Mouse (Mus musculus) heart, adult 9 months (tissue): ENCODE measurements at regions not wholly inside any gene's neighbourhood (a gene's known extent, or its start where the extent isn't known, plus 50 kb on each side); places are given as distances from the start of the nearest gene placed in this dataset.

Experiments used
- DNase-seq, 2 experiments: peaks; one replicate each; pipeline ENCODE4 v3.0.0; 2022; ENCODE audit warnings: low spot score in 2 of 2

DNA sequence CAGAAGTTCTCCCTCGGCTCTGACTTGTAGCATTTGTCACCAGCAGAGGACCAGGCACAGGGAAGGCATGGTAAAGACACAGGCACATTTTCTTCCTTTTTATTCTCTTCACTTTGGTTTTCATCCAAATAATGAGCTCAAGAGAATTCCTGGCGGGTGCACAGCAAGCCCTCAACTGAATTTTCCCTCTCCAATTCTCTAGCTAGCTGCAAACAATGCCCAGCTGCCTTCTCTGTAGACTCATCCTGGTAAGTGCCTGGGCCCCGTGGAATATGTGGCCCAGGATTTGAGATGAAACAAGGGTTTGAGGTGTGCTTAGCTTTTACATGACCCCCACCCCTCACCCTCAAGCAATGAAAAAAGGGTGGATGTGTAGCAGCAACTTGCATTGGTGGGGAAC, 90.4 kb downstream of the Otol1 start:
- no peak for DNase-seq

DNA sequence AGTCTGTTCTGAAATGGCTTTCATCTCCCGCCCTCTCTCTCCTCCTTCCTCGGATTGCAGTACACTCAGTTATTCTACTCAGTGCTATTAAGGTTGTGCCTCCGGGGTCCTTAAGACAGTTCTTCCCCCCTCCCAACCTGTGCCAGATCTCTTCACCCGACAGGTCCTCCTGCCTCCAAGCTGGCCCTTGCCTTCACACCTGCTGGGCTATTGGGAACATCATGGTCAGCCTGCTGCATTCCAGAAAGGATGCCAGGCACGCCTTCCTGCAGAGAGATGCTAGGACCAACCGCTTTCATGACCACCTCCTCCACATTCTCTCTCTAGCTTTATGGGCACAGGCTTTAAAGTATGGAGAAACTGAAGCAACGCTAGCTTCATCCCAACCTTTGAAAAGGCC, 94.7 kb downstream of the Otol1 start:
- DNase-seq = no peak

GRCm38 (mm10) chr3:70102593-70103213, 95.3 kb downstream of the Otol1 start:
- no peak for DNase-seq

GRCm38 (mm10) chr3:70103983-70104827, 96.8 kb downstream of the Otol1 start:
- peak in 1 of 2 experiments; percentile 28 for DNase-seq

DNA sequence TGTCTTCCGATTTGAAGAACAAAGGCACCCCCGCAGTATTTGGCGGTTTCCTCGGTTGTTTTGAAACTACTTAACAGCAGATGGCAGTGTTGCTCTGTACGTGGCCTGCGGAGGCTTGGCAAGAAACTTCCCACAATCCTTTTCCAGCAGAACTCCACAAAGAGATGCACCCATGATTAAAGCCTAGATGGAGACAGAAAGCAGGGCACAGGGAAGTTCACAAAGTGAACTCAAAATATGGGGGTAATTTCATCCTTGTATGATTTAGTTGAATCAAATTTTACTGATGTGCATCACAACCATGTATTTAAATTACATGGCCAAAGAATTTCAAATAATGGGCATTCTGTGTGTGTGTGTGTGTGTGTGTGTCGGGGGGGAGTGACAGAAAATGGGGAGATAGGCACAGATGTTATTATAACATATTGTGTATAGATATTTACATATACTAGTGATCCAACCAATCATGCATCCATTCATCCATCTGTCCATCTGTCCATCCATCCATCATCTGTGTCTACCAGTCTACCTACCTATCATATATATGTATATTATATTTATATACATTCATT, 97.5 kb downstream of the Otol1 start:
- DNase-seq = peak in 1 of 2 experiments; percentile 12

DNA sequence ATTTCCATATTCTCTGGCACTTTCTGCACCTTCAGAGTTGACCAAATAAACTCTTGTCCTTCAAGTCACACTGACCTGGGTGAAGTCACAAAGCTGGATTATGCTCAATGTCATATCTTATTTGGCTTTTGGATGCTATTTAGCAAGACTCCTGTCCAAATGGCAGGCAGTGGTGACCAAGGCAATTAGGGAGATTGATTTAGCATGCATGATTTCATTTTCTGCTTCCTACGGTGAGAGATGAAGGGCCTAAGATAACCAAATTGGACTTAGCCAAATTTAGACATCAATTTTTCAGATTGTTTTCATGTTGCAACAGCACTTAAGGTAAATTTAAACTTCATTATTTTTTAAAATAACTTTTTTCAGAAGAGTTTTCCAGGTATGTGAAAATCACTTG, 98.1 kb downstream of the Otol1 start:
- no peak for DNase-seq

- DNase-seq = no peak
Observed at GRCm38 (mm10) chr3:70106141-70106540, 98.7 kb downstream of the Otol1 start.

- DNase-seq = no peak
Observed at GRCm38 (mm10) chr3:70126212-70126611, 118.8 kb downstream of the Otol1 start.

- no peak for DNase-seq
Observed at GRCm38 (mm10) chr3:70130241-70131029, 123.0 kb downstream of the Otol1 start.

GRCm38 (mm10) chr3:70134963-70135362, 127.5 kb downstream of the Otol1 start:
- DNase-seq = no peak

DNA sequence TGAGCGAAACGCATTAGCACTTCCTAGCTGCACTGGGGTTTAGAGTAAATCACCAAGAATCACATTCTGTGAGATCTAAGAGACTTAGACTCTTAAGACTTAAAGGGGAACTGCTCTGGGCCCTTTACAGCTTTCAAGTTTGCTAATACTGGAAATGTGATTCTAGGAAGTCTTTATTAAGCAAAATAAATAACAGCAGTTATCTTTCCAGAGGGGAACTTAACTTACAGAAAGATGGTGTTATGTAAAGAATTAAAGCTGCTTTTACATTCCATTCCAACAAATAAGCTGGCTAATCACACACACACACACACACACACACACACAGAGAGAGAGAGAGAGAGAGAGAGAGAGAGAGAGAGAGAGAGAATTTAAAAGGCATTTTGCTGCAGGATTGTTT, 131.1 kb downstream of the Otol1 start:
- DNase-seq = no peak

DNA sequence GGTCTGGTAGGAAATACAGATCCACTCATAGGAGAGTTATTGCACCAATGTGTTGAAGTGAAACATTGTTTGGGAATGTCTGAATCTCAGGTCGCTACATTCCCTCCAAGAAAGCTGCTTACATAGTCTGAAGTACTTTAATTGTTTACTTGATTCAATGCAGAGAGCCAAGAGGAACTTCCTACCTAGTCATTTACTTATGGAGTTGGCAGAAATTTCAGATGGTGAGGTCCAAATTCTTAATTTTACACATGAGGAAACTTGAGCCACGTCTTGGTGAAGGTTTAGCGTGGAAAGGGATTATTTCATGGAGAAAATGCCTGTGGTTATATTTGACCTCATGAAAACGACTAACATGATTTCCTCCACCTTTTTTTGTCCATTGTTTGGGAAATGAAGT, 131.5 kb downstream of the Otol1 start:
- DNase-seq = no peak

DNA sequence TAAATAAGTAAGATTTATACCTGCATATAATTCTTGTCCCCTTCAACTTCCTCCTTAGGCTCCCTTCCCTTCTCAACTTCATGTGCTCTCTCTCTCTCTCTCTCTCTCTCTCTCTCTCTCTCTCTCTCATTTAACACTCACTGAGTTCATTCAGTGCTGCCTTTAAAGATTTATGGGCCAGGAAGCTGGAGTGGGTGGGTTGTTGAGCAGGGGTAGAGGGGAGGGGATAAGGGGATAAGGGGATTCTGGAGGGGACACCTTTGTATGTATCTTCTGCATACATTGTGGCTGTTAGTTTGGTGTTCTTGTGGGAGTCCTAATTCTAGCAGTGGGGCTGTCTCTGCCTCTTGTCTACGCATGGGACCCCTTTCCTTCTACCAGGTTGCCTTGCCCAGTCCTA, 138.3 kb downstream of the Otol1 start:
- no peak for DNase-seq

GRCm38 (mm10) chr3:70151156-70151555, 143.7 kb downstream of the Otol1 start:
- no peak for DNase-seq

- no peak for DNase-seq
Observed at GRCm38 (mm10) chr3:70160043-70160442, 152.6 kb downstream of the Otol1 start.

DNA sequence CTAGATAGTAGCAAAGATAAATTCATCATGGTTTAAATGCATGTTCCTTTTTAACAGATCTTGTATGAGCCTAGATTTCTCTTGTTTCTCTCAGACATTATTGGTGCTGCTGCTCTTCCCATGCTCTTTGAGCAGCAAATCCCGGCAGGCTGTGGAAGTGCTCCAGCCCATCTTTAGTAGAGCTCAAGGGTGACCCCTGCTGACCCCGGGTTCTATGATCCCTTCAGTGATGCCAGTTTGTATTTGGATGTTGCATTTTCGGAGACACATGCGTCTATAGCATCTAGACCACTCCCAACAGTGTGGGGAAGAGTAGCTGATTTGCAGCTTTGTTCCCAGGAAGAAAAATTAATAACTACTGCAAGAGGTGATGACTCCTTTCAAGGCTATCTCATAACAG, 164.3 kb downstream of the Otol1 start:
- DNase-seq = no peak

DNA sequence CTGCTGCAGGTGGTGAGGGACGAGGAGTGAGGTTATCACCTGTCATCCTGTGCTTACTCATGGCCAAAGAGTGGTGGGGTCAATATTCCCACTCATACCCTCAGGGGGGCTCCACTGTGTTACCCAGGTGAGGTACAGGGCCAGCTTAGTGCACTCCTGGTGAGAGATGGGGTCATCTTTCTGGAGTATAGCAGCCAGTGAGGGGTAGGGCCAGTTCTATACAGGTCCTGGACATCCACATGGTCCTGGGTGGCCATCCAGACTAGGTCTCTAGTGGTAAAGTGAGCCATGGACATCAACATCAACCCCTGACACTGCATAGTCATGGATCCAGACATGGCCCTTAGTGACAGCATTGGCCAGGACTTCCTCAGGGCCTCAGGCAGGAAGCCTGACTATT, 169.0 kb downstream of the Otol1 start:
- no peak for DNase-seq

- no peak for DNase-seq
Observed at GRCm38 (mm10) chr3:70181611-70182010, 174.2 kb downstream of the Otol1 start.

DNA sequence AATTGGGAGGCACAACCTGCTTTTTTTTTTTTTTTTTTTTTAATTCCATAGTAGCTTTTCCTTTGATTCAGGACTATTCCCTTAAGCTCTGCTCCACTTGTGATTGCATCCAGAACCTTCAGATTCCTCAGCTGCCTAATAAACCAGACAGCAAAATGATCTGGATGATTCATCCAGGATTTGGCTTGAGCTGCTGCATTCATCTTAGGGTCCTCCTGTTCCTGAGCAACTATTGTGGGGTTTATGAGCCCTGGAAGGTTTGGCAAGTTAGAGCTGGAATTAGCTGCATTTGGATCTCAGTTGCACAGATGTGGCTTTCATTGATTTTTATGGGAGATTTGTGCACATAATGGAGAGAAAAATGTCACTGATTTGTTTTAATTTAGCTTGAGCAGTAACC, 183.3 kb downstream of the Otol1 start:
- DNase-seq = no peak

- DNase-seq = no peak
Observed at GRCm38 (mm10) chr3:70196671-70197070, 189.3 kb downstream of the Otol1 start.

GRCm38 (mm10) chr3:70198890-70199289, 191.5 kb downstream of the Otol1 start:
- DNase-seq = no peak

DNA sequence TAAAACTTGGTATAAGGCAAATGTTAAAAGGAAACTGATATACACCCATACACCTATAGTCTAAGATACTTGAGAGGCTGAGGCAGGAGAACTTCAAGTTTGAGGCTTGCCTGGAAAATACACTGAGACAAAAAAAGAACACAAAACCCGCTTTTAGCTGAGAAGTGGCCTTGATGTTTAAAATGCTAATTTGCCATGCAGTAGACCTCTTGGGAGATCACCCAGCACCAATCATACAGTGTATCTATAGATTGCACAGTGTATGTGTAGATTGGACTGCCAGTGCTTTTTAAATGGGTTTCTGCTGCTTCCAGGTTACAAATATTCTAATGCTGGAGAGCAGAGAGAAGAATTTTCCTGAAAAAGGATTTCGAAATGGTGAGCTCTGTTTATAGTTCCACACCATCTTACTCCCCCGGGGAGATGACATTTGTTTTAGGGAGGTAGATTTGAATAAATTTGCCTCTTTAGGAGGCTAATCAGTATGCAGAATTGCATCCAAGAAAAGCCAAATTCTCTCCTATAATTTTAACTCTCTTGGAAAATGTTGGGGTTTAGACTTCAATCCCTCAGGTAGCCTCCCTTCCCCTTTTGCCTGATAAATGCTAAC, 194.0 kb downstream of the Otol1 start:
- no peak for DNase-seq
